Mouse (Mus musculus): Measurements from ENCODE around the gene Spryd4.

GRCm38 (mm10) chr10:128228009-128228408, 16.4 kb upstream of the Spryd4 start:
- peak; percentile 71 for TF ChIP-seq EP300 (IDR thresholded peaks at IDR 0.05; ENCODE audit: low read depth)
- TF ChIP-seq CTCF (IDR thresholded peaks at IDR 0.05; ENCODE audit: low read depth), result no peak
